Mouse (Mus musculus) forebrain, embryonic 13.5 days (tissue): ENCODE measurements around the gene Nrf1. TPM values are rescaled to one million over a fixed set of nuclear protein-coding genes. Genes with fewer than 3 reads are reported as not detected.

Experiments
- ATAC-seq: fragments of 200-750 bp; cut with Nextera tagmentation; 2 replicates; pipeline ENCODE4 v1.8.0; 2017
- H3K27ac ChIP-seq: fragments of 300-500 bp; sonication (generic); 2 replicates; pipeline ENCODE4 v1.5.1; 2015; ENCODE audit warnings: inconsistent platforms, mild to moderate bottlenecking, moderate library complexity
- H3K27me3 ChIP-seq: fragments of 300-500 bp; sonication (generic); 2 replicates; pipeline ENCODE4 v1.6.1; 2015; ENCODE audit warnings: mild to moderate bottlenecking, inconsistent platforms
- H3K36me3 ChIP-seq: fragments of 300-500 bp; sonication (generic); 2 replicates; pipeline ENCODE4 v1.6.1; 2015; ENCODE audit warnings: mild to moderate bottlenecking, inconsistent platforms; ENCODE audit not compliant: poor library complexity, severe bottlenecking
- H3K4me1 ChIP-seq: fragments of 300-500 bp; sonication (generic); 2 replicates; pipeline ENCODE4 v1.6.1; 2015; ENCODE audit warnings: inconsistent platforms
- H3K4me2 ChIP-seq: fragments of 300-500 bp; sonication (generic); 2 replicates; pipeline ENCODE4 v1.6.1; 2015; ENCODE audit warnings: inconsistent platforms, mild to moderate bottlenecking, moderate library complexity
- H3K4me3 ChIP-seq: fragments of 300-500 bp; sonication (generic); 2 replicates; pipeline ENCODE4 v1.5.1; 2015; ENCODE audit warnings: mild to moderate bottlenecking, inconsistent platforms
- H3K9ac ChIP-seq: fragments of 300-500 bp; sonication (generic); 2 replicates; pipeline ENCODE4 v1.6.1; 2015; ENCODE audit warnings: mild to moderate bottlenecking, inconsistent platforms
- H3K9me3 ChIP-seq: fragments of 300-500 bp; sonication (generic); replicated peaks from 2 replicates; pipeline ENCODE4 v1.6.1; 2016; ENCODE audit warnings: inconsistent platforms
- WGBS: fragments of 180-500 bp; shearing (Covaris S2); methylation state at CpG from one replicate; pipeline ENCODE4 v1.1.7; 2015; 5-methylcytosine and 5-hydroxymethylcytosine counted together
- polyA plus RNA-seq: library from polyadenylated mRNA; unstranded; fragments of >200 nt; fragmentation: Nextera tagmentation; extraction: Ambion mirVana; gene quantifications from 2 replicates; pipeline ENCODE4 v1.2.1, GENCODE M21; 2015

The Nrf1 gene
- polyA plus RNA-seq, 1 experiment from 2014 or later = 67.3 TPM

- Histone ChIP-seq H3K4me1 (peaks cover 59% of the 10 kb centered on the region), H3K4me2 (no peak overlapping the region), H3K9ac (no peak overlapping the region), H3K27ac (no peak overlapping the region), H3K27me3 (no peaks in the 10 kb centered on the region), H3K4me3 (no peak overlapping the region), H3K36me3 (no peaks in the 10 kb centered on the region), H3K9me3 (no peaks in the 10 kb centered on the region)
- ATAC-seq = no peak
- WGBS = 23% methylated on average over 1 of the region's 1 CpGs
Measured at GRCm38 (mm10) chr6:30083307-30083706, 35.5 kb downstream of the Nrf1 start.

- Histone ChIP-seq H3K27me3 (no peaks in the 10 kb centered on the region), H3K4me3 (no peak overlapping the region), H3K4me1 (peaks cover 40% of the 10 kb centered on the region), H3K9ac (no peak overlapping the region), H3K27ac (no peak overlapping the region), H3K4me2 (no peak overlapping the region), H3K36me3 (peaks cover 10% of the 10 kb centered on the region), H3K9me3 (no peaks in the 10 kb centered on the region)
- WGBS = 39% methylated on average over 2 of the region's 2 CpGs
- no peak for ATAC-seq
Measured at GRCm38 (mm10) chr6:30085351-30085750, 37.6 kb downstream of the Nrf1 start.

GRCm38 (mm10) chr6:30091221-30091620, 43.4 kb downstream of the Nrf1 start:
- Histone ChIP-seq H3K4me2 (no peak overlapping the region), H3K4me3 (no peak overlapping the region), H3K9me3 (no peaks in the 10 kb centered on the region), H3K36me3 (peaks cover 57% of the 10 kb centered on the region), H3K27me3 (no peaks in the 10 kb centered on the region), H3K27ac (no peak overlapping the region), H3K9ac (no peak overlapping the region), H3K4me1 (no peaks in the 10 kb centered on the region)
- 69% methylated on average over 4 of the region's 4 CpGs for WGBS
- ATAC-seq = no peak

- Histone ChIP-seq H3K4me2 (no peak overlapping the region), H3K4me3 (no peak overlapping the region), H3K27me3 (no peaks in the 10 kb centered on the region), H3K9ac (no peak overlapping the region), H3K4me1 (no peaks in the 10 kb centered on the region), H3K27ac (no peak overlapping the region), H3K9me3 (no peaks in the 10 kb centered on the region), H3K36me3 (peaks cover 70% of the 10 kb centered on the region)
- WGBS = 95% methylated on average over 6 of the region's 6 CpGs
- ATAC-seq = no peak
Measured at GRCm38 (mm10) chr6:30092816-30093215, 45.0 kb downstream of the Nrf1 start.

GRCm38 (mm10) chr6:30101773-30102415, 54.1 kb downstream of the Nrf1 start:
- Histone ChIP-seq H3K4me3 (no peak overlapping the region), H3K4me1 (no peaks in the 10 kb centered on the region), H3K9me3 (no peaks in the 10 kb centered on the region), H3K27me3 (no peaks in the 10 kb centered on the region), H3K36me3 (peaks cover 82% of the 10 kb centered on the region), H3K4me2 (no peak overlapping the region), H3K27ac (no peak overlapping the region), H3K9ac (no peak overlapping the region)
- 76% methylated on average over 12 of the region's 12 CpGs for WGBS
- no peak for ATAC-seq

GRCm38 (mm10) chr6:30106091-30106490, 58.3 kb downstream of the Nrf1 start:
- Histone ChIP-seq H3K9me3 (no peaks in the 10 kb centered on the region), H3K4me1 (no peaks in the 10 kb centered on the region), H3K36me3 (peaks cover 79% of the 10 kb centered on the region), H3K27ac (no peak overlapping the region), H3K9ac (no peak overlapping the region), H3K4me2 (no peak overlapping the region), H3K4me3 (no peak overlapping the region), H3K27me3 (no peaks in the 10 kb centered on the region)
- ATAC-seq = no peak
- WGBS = 77% methylated on average over 2 of the region's 2 CpGs

- Histone ChIP-seq H3K4me2 (no peak overlapping the region), H3K27me3 (no peaks in the 10 kb centered on the region), H3K4me3 (no peak overlapping the region), H3K9me3 (no peaks in the 10 kb centered on the region), H3K4me1 (no peaks in the 10 kb centered on the region), H3K36me3 (peaks cover 78% of the 10 kb centered on the region), H3K9ac (no peak overlapping the region), H3K27ac (no peak overlapping the region)
- 86% methylated on average over 2 of the region's 2 CpGs for WGBS
- no peak for ATAC-seq
Measured at GRCm38 (mm10) chr6:30107456-30107855, 59.7 kb downstream of the Nrf1 start.

- Histone ChIP-seq H3K27me3 (no peaks in the 10 kb centered on the region), H3K4me1 (no peaks in the 10 kb centered on the region), H3K9ac (no peak overlapping the region), H3K27ac (no peak overlapping the region), H3K36me3 (peaks cover 76% of the 10 kb centered on the region), H3K4me3 (no peak overlapping the region), H3K9me3 (no peaks in the 10 kb centered on the region), H3K4me2 (no peak overlapping the region)
- 94% methylated on average over 10 of the region's 10 CpGs for WGBS
- ATAC-seq = no peak
Measured at GRCm38 (mm10) chr6:30109820-30110502, 62.2 kb downstream of the Nrf1 start.

GRCm38 (mm10) chr6:30112349-30113132, 64.8 kb downstream of the Nrf1 start:
- Histone ChIP-seq H3K27ac (no peak overlapping the region), H3K27me3 (no peaks in the 10 kb centered on the region), H3K9me3 (no peaks in the 10 kb centered on the region), H3K4me3 (no peak overlapping the region), H3K4me2 (no peak overlapping the region), H3K4me1 (no peaks in the 10 kb centered on the region), H3K9ac (no peak overlapping the region), H3K36me3 (peaks cover 76% of the 10 kb centered on the region)
- ATAC-seq = no peak
- 59% methylated on average over 4 of the region's 4 CpGs for WGBS

GRCm38 (mm10) chr6:30114101-30114500, 66.3 kb downstream of the Nrf1 start:
- ATAC-seq = no peak
- H3K27me3 ChIP-seq = no peaks in the 10 kb centered on the region
- no peak overlapping the region for H3K27ac ChIP-seq
- H3K9ac ChIP-seq = no peak overlapping the region
- H3K36me3 ChIP-seq = peaks cover 84% of the 10 kb centered on the region
- H3K4me3 ChIP-seq = no peak overlapping the region
- no peaks in the 10 kb centered on the region for H3K4me1 ChIP-seq
- H3K9me3 ChIP-seq = no peaks in the 10 kb centered on the region
- H3K4me2 ChIP-seq = no peak overlapping the region
- 99% methylated on average over 2 of the region's 2 CpGs for WGBS

GRCm38 (mm10) chr6:30121152-30121551, 73.4 kb downstream of the Nrf1 start:
- H3K4me2 ChIP-seq = no peak overlapping the region
- H3K9me3 ChIP-seq = no peaks in the 10 kb centered on the region
- H3K9ac ChIP-seq = no peak overlapping the region
- no peak overlapping the region for H3K27ac ChIP-seq
- H3K36me3 ChIP-seq = peaks cover 81% of the 10 kb centered on the region
- no peaks in the 10 kb centered on the region for H3K4me1 ChIP-seq
- no peak for ATAC-seq
- no peaks in the 10 kb centered on the region for H3K27me3 ChIP-seq
- no peak overlapping the region for H3K4me3 ChIP-seq
- 82% methylated on average over 2 of the region's 2 CpGs for WGBS

GRCm38 (mm10) chr6:30121600-30121999, 73.8 kb downstream of the Nrf1 start:
- 86% methylated on average over 1 of the region's 1 CpGs for WGBS
- Histone ChIP-seq H3K4me3 (no peak overlapping the region), H3K36me3 (peaks cover 81% of the 10 kb centered on the region), H3K4me1 (no peaks in the 10 kb centered on the region), H3K9ac (no peak overlapping the region), H3K27me3 (no peaks in the 10 kb centered on the region), H3K4me2 (no peak overlapping the region), H3K9me3 (no peaks in the 10 kb centered on the region), H3K27ac (no peak overlapping the region)
- ATAC-seq = no peak
